Mouse (Mus musculus) adipocyte (in vitro differentiated cells): ENCODE results near the gene Nol12.

ENCODE experiments used
- DNase-seq: peaks from one replicate; pipeline ENCODE4 v3.0.0-alpha.2; 2016; ENCODE audit warnings: low spot score

Nol12 gene

GRCm38 (mm10) chr15:78916052-78916826, 18.5 kb upstream of the Nol12 start:
- no peak for DNase-seq

GRCm38 (mm10) chr15:78918126-78918525, 16.6 kb upstream of the Nol12 start:
- no peak for DNase-seq

GRCm38 (mm10) chr15:78919914-78920313, 14.8 kb upstream of the Nol12 start:
- DNase-seq = no peak

- no peak for DNase-seq
Measured at GRCm38 (mm10) chr15:78922700-78923099, 12.0 kb upstream of the Nol12 start.

- no peak for DNase-seq
Measured at GRCm38 (mm10) chr15:78923585-78923984, 11.1 kb upstream of the Nol12 start.

GRCm38 (mm10) chr15:78925129-78925528, 9.6 kb upstream of the Nol12 start:
- DNase-seq = peak; percentile 38

- peak; percentile 94 for DNase-seq
Measured at GRCm38 (mm10) chr15:78926021-78926919, 8.5 kb upstream of the Nol12 start, which contains the start of gene Lgals1. Gene Lgals1 (plus strand): TSS chr15:78926725.

GRCm38 (mm10) chr15:78927021-78927787, 7.5 kb upstream of the Nol12 start:
- peak; percentile 86 for DNase-seq

- peak; percentile 82 for DNase-seq
Measured at GRCm38 (mm10) chr15:78927788-78928457, 6.8 kb upstream of the Nol12 start.

GRCm38 (mm10) chr15:78928539-78928938, 6.2 kb upstream of the Nol12 start:
- no peak for DNase-seq

GRCm38 (mm10) chr15:78930192-78930706, 4.5 kb upstream of the Nol12 start:
- DNase-seq = no peak

- DNase-seq = no peak
Measured at GRCm38 (mm10) chr15:78930801-78931426, 3.8 kb upstream of the Nol12 start.

- peak; percentile 66 for DNase-seq
Measured at GRCm38 (mm10) chr15:78931577-78931976, 3.2 kb upstream of the Nol12 start.

GRCm38 (mm10) chr15:78936403-78936802, 1.7 kb downstream of the Nol12 start:
- no peak for DNase-seq

GRCm38 (mm10) chr15:78937311-78937710, 2.6 kb downstream of the Nol12 start:
- DNase-seq = no peak

- no peak for DNase-seq
Measured at GRCm38 (mm10) chr15:78937963-78938362, 3.2 kb downstream of the Nol12 start.

GRCm38 (mm10) chr15:78940325-78940724, 5.6 kb downstream of the Nol12 start:
- no peak for DNase-seq

- DNase-seq = peak; percentile 79
Measured at GRCm38 (mm10) chr15:78942663-78943062, 7.9 kb downstream of the Nol12 start.

- no peak for DNase-seq
Measured at GRCm38 (mm10) chr15:78946232-78946631, 11.5 kb downstream of the Nol12 start.

- peak; percentile 85 for DNase-seq
Measured at GRCm38 (mm10) chr15:78947657-78948056, 12.9 kb downstream of the Nol12 start, which contains the start of gene Triobp. Gene Triobp (plus strand): TSS chr15:78947724.
